Mouse (Mus musculus): ENCODE measurements at regions not wholly inside any gene's neighbourhood (a gene's known extent, or its start where the extent isn't known, plus 50 kb on each side); places are given as distances from the start of the nearest gene placed in this dataset.

GRCm38 (mm10) chr17:87531411-87532157 is 84.8 kb upstream of the Calm2 start:
- DNase-seq = peak; percentile 49

GRCm38 (mm10) chr17:87532158-87532545 is 85.4 kb upstream of the Calm2 start:
- no peak for DNase-seq

- no peak for DNase-seq
These were observed 86.0 kb upstream of the Calm2 start for GRCm38 (mm10) chr17:87532762-87533161.

- DNase-seq = no peak
These were observed 86.2 kb upstream of the Epcam start for GRCm38 (mm10) chr17:87549568-87549967.

GRCm38 (mm10) chr17:87550518-87551164 is 85.1 kb upstream of the Epcam start:
- peak; percentile 32 for DNase-seq

- DNase-seq = no peak
These were observed 81.2 kb upstream of the Epcam start for GRCm38 (mm10) chr17:87554561-87554960.

GRCm38 (mm10) chr17:87558419-87558818 is 77.4 kb upstream of the Epcam start:
- no peak for DNase-seq

- DNase-seq = no peak
These were observed 76.1 kb upstream of the Epcam start for GRCm38 (mm10) chr17:87559641-87560040.

GRCm38 (mm10) chr17:87560923-87561322 is 74.9 kb upstream of the Epcam start:
- no peak for DNase-seq

- DNase-seq = no peak
These were observed 72.4 kb upstream of the Epcam start for GRCm38 (mm10) chr17:87563375-87563774.

GRCm38 (mm10) chr17:87565631-87566030 is 70.1 kb upstream of the Epcam start:
- no peak for DNase-seq

GRCm38 (mm10) chr17:87566296-87566695 is 69.5 kb upstream of the Epcam start:
- DNase-seq = no peak

GRCm38 (mm10) chr17:87566996-87567395 is 68.8 kb upstream of the Epcam start:
- DNase-seq = no peak

- no peak for DNase-seq
These were observed 68.3 kb upstream of the Epcam start for GRCm38 (mm10) chr17:87567475-87567874.

GRCm38 (mm10) chr17:87569981-87570380 is 65.8 kb upstream of the Epcam start:
- no peak for DNase-seq

- peak; percentile 52 for DNase-seq
These were observed 65.0 kb upstream of the Epcam start for GRCm38 (mm10) chr17:87570676-87571344.

- DNase-seq = peak; percentile 87
These were observed 64.3 kb upstream of the Epcam start for GRCm38 (mm10) chr17:87571345-87571932.

- DNase-seq = no peak
These were observed 52.2 kb upstream of the Epcam start for GRCm38 (mm10) chr17:87583575-87583974.

GRCm38 (mm10) chr17:87585355-87585754 is 50.4 kb upstream of the Epcam start:
- DNase-seq = no peak

All from embryo, embryonic 11 days (tissue).